Mouse (Mus musculus) intestine, postnatal 0 days (tissue): ENCODE data around the gene Emx1. TPM values are rescaled to one million over a fixed set of nuclear protein-coding genes. Genes with fewer than 3 reads are reported as not detected.

Experiments
- ATAC-seq: fragments of 200-750 bp; cut with Nextera tagmentation; 2 replicates; pipeline ENCODE4 v1.8.0; 2017; ENCODE audit warnings: mild to moderate bottlenecking, moderate TSS enrichment, moderate library complexity
- H3K27ac ChIP-seq: fragments of 300-500 bp; sonication (generic); 2 replicates; pipeline ENCODE4 v1.5.1; 2014; ENCODE audit warnings: mild to moderate bottlenecking, low read depth, low read length, moderate library complexity
- H3K27me3 ChIP-seq: fragments of 300-500 bp; sonication (generic); replicated peaks from 2 replicates; pipeline ENCODE4 v1.6.1; 2014; ENCODE audit warnings: low read length, mixed read lengths; ENCODE audit not compliant: control insufficient read depth, insufficient read depth
- H3K36me3 ChIP-seq: fragments of 300-500 bp; sonication (generic); 2 replicates; pipeline ENCODE4 v1.6.1; 2014; ENCODE audit warnings: mild to moderate bottlenecking, moderate library complexity; ENCODE audit not compliant: control insufficient read depth, insufficient read depth
- H3K4me1 ChIP-seq: fragments of 300-500 bp; sonication (generic); replicated peaks from 2 replicates; pipeline ENCODE4 v1.6.1; 2014; ENCODE audit warnings: antibody characterized with exemption, low read length, mixed read lengths; ENCODE audit not compliant: control insufficient read depth, insufficient read depth
- H3K4me2 ChIP-seq: fragments of 300-500 bp; sonication (generic); replicated peaks from 2 replicates; pipeline ENCODE4 v1.6.1; 2014; ENCODE audit warnings: low read depth, mild to moderate bottlenecking, moderate library complexity
- H3K4me3 ChIP-seq: fragments of 300-500 bp; sonication (generic); 2 replicates; pipeline ENCODE4 v1.5.1; 2014; ENCODE audit warnings: low read depth, low read length
- H3K9ac ChIP-seq: fragments of 300-500 bp; sonication (generic); 2 replicates; pipeline ENCODE4 v1.6.1; 2014; ENCODE audit warnings: mild to moderate bottlenecking, low read depth, low read length
- H3K9me3 ChIP-seq: fragments of 300-500 bp; sonication (generic); 2 replicates; pipeline ENCODE4 v1.6.1; 2016; ENCODE audit warnings: mixed run types; ENCODE audit not compliant: control insufficient read depth
- CTCF ChIP-seq: sonication (generic); IDR thresholded peaks from 2 replicates; pipeline ENCODE4 v1.5.1; 2016; ENCODE audit warnings: low read depth, mild to moderate bottlenecking, control low read depth, antibody characterized with exemption, moderate library complexity
- WGBS: fragments of 180-500 bp; shearing (Covaris S2); extraction: QIAGEN DNeasy Blood & Tissue Kit; methylation state at CpG from one replicate; pipeline ENCODE4 v1.1.7; 2014; 5-methylcytosine and 5-hydroxymethylcytosine counted together
- polyA plus RNA-seq: library from polyadenylated mRNA; unstranded; fragments of >200 nt; fragmentation: Nextera tagmentation; extraction: Ambion mirVana; gene quantifications from 2 replicates; pipeline ENCODE4 v1.2.1, GENCODE M21; 2015

Gene Emx1
- polyA plus RNA-seq, 1 experiment from 2014 or later, result not detected

DNA sequence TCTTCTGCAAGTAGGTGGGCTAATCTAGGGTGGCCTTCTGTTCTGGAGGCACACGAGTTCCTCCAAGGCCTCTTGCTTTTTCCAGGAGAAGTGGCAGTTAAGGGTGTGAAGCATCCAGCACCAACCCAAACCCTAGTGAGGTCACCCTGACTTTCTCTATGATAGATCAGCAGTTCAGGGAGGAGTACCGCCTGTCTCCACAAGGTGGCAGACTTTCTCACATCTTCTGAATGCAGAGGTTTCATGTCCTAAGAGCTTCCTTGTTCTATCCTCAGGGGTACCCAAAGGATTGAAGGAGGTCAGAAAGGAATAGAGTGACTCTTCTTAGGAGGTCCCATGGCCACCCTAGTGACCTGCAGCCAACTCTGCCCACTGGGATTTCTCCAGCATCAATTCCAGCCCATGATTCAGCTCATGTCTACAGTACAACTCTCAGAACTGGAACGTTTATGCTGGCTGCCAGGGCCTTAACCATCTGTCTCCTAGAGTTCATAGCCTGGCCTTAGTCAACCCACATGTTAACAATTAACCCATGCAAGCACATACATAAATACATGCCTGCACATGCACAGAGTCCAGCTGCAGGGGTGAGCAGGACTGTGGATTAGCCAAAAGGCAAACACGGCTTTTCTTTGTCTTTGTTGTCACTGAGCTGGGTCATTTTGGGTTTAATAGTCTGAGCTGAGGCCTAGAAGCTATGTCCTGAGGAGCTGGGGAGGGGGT is 26.9 kb upstream of the Emx1 start:
- H3K9ac ChIP-seq, result no peak overlapping the region
- no peak overlapping the region for H3K27ac ChIP-seq
- no peaks in the 10 kb centered on the region; the same call in 1 of the 2 replicates for H3K27me3 ChIP-seq
- H3K36me3 ChIP-seq, result no peaks in the 10 kb centered on the region
- H3K4me3 ChIP-seq, result no peak overlapping the region
- no peaks in the 10 kb centered on the region for H3K9me3 ChIP-seq
- ATAC-seq, result 0 out of 2 replicates have a peak, but pooled peaks have one; percentile 34
- TF ChIP-seq CTCF, result peak; percentile 90
- H3K4me2 ChIP-seq, result no peak overlapping the region
- 43% methylated on average over 4 of the region's 4 CpGs for WGBS
- H3K4me1 ChIP-seq, result no peaks in the 10 kb centered on the region

DNA sequence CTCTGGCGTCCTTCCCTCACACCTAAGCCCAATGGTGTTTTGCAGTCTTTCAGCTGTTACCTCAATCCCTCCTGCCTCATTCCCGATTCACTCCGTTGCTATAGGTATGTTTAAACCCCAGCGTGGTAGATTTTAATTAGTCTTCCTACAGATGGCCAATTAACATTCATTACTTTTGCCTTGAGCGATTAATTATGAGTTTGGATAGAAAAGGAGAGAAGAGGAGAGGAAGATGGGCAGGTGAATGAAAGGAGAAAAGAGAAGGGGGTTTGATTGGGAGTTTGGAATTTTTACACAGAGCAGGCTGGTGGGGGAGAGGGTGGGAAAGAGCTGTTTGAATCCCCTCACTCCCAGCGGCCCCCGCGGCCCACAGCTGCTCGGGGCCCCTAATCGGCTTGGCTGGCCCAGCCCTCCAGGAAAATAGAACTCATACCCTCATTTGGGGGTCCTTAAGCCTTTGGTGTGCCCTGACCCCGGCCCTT is 21.8 kb upstream of the Emx1 start:
- Histone ChIP-seq H3K4me2 (no peak overlapping the region), H3K9me3 (no peaks in the 10 kb centered on the region), H3K27ac (no peak overlapping the region), H3K4me1 (no peaks in the 10 kb centered on the region), H3K27me3 (no peaks in the 10 kb centered on the region; the same call in 1 of the 2 replicates), H3K36me3 (no peaks in the 10 kb centered on the region), H3K4me3 (no peak overlapping the region), H3K9ac (no peak overlapping the region)
- WGBS, result 66% methylated on average over 11 of the region's 11 CpGs
- ATAC-seq, result no peak
- TF ChIP-seq CTCF, result no peak

DNA sequence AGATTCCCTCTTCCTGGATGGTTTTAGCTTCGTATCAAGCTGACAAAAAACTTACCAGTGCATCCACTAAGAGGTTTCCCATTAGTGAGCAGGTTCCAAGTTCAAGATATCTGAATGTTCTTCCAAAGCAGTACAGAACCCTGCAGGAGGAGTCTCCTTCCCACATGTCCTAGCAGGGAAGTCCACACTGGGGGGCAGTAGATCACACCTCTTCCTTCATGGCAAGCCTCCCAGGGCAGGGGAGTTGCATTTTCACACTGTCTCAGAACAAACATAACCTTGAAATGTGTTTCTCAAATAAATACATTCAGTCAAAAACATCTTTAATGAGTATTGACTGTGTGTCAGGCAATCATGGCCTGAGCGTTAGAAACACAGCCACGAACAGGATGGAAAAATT is 7.7 kb upstream of the Emx1 start:
- peak; percentile 40; the same call in 1 of the 2 replicates for TF ChIP-seq CTCF
- Histone ChIP-seq H3K27me3 (peaks cover 7% of the 10 kb centered on the region), H3K27ac (no peak overlapping the region), H3K4me1 (no peaks in the 10 kb centered on the region), H3K4me3 (no peak overlapping the region), H3K36me3 (no peaks in the 10 kb centered on the region), H3K9ac (no peak overlapping the region), H3K9me3 (no peaks in the 10 kb centered on the region), H3K4me2 (no peak overlapping the region)
- ATAC-seq, result no peak
- 72% methylated on average over 3 of the region's 3 CpGs for WGBS

DNA sequence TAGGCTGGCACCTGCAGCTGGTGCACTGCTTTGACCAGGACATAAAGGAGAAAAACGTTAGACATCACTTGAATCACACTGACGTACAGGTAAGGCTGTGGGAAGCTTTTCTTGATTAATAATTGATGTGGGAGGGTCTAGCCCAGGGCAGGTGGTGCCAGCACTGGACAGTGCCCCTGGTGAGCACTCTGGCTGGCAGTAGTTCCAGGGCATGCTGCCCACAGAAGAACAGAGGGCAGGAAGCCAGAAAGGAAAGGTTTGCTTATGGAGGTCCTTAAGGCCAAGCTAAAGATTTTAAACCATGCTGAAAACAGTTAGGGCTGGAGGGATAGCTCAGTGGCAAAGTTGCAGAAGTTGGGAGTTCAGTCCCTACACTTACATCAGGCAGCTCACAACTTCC is 7.2 kb upstream of the Emx1 start:
- Histone ChIP-seq H3K27me3 (peaks cover 8% of the 10 kb centered on the region), H3K36me3 (no peaks in the 10 kb centered on the region), H3K4me1 (no peaks in the 10 kb centered on the region), H3K4me3 (no peak overlapping the region), H3K9ac (no peak overlapping the region), H3K27ac (no peak overlapping the region), H3K9me3 (no peaks in the 10 kb centered on the region), H3K4me2 (no peak overlapping the region)
- no peak for TF ChIP-seq CTCF
- ATAC-seq, result no peak
- WGBS, result 66% methylated on average over 2 of the region's 2 CpGs

DNA sequence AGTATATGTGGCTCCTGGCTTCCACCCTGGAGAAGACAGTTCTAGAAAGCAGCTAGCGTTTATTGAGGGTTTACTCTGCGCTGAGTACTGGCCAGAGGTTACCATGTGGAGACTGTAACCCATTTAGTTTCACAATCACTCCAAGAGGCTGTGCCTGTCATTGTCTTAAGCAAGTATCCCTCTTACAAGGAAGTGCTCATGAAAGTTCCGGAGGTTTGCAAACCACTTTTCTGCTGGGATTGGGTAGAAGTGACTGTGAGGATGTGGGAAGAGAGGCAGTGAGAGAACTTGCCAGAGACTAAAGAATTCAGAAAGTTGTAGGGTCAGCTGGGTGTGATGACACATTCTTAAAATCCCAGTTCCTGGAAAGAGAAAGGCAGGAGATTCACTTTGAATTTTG is 3.3 kb upstream of the Emx1 start:
- no peaks in the 10 kb centered on the region for H3K9me3 ChIP-seq
- WGBS, result 45% methylated on average over 3 of the region's 3 CpGs
- H3K27me3 ChIP-seq, result peaks cover 44% of the 10 kb centered on the region
- no peak for ATAC-seq
- H3K4me2 ChIP-seq, result no peak overlapping the region
- H3K27ac ChIP-seq, result no peak overlapping the region
- H3K4me1 ChIP-seq, result no peaks in the 10 kb centered on the region
- no peak for TF ChIP-seq CTCF
- no peaks in the 10 kb centered on the region for H3K36me3 ChIP-seq
- H3K9ac ChIP-seq, result no peak overlapping the region
- no peak overlapping the region for H3K4me3 ChIP-seq

DNA sequence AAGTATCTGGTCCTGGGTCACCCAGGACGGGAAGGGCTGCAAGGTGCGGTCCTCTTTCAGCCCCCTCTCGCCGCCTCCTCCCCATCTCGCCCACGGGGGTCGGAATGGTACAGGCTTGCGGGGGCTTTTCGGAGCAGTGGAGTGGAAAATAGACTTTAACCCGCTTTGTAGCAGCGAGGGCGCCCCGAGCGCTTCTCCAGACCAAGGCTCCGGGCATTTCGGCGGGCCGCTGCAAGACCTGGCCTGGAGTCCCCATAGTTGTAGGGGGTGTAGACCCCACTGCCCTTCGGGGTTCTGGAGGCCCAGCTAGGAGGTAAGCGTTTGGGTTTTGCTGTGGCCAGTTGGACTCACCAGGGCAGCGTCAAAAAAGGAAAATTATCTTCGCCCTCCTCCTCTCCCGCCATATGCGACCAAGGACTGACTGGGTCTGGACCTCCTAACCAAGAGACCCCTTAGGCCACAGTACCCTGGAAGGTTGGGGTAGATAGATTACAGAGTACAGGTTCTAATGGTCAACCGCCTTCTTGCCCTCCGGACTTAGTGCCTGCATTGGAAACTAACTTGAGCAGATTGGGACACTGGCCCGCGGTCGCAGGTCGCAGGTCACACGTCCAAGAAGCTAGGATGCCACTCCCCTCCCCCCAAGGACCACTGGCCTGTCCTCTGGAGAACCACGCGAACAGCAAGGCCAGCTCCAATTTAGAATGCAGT is 1.1 kb upstream of the Emx1 start:
- H3K4me2 ChIP-seq, result peak overlapping the region; percentile 40; the same call in 1 of the 2 replicates
- ATAC-seq, result no peak
- no peak overlapping the region for H3K27ac ChIP-seq
- TF ChIP-seq CTCF, result no peak
- no peaks in the 10 kb centered on the region; the same call in 1 of the 2 replicates for H3K4me1 ChIP-seq
- peaks cover 65% of the 10 kb centered on the region for H3K27me3 ChIP-seq
- peak overlapping the region; percentile 38; the same call in 1 of the 2 replicates for H3K4me3 ChIP-seq
- H3K36me3 ChIP-seq, result no peaks in the 10 kb centered on the region
- no peak overlapping the region for H3K9ac ChIP-seq
- no peaks in the 10 kb centered on the region for H3K9me3 ChIP-seq
- 5% methylated on average over 33 of the region's 33 CpGs for WGBS
